ENCODE assay signal across 32 mouse cellular contexts in genomic region chr4:136605756-136606485, GRCm38 (mm10). TPM values are rescaled to one million over a fixed set of nuclear protein-coding genes. Genes with fewer than 3 reads are reported as not detected.
DNase-seq lines count a peak whose midpoint lies in the region; TF ChIP-seq lines count a peak whose summit lies in the region.
"Had no signal": no experiment of that assay in that cellular context is flagged by ENCODE, and none has a peak within 500 bp of the region (broad histone marks: within the 10 kb centered on the region; RNA-seq: fewer than 3 reads in every experiment).

No protein-coding gene starts in this region.

- H3K4me1 ChIP-seq in heart, embryonic 10.5 days = peaks cover 4% of the 10 kb centered on the region
- H3K4me1 ChIP-seq in testis, adult 2 months (ENCODE audit: control insufficient read depth, insufficient read depth, low read length) = peaks cover 9% of the 10 kb centered on the region

- no peaks in the 10 kb centered on the region for H3K27me3 ChIP-seq in heart, embryonic 10.5 days (ENCODE audit: insufficient read depth, poor library complexity, severe bottlenecking)
- H3K27me3 ChIP-seq in testis, adult 2 months (ENCODE audit: control insufficient read depth, insufficient read depth, low read length) = no peaks in the 10 kb centered on the region
- H3K27me3 ChIP-seq: CH12.LX; embryonic facial prominence, embryonic 13.5 days; embryonic facial prominence, embryonic 15.5 days; forebrain, embryonic 12.5 days had no signal

- no peak overlapping the region for H3K27ac ChIP-seq in heart, embryonic 10.5 days
- H3K27ac ChIP-seq in testis, adult 2 months (ENCODE audit: control insufficient read depth, insufficient read depth, low read depth, low read length) = no peak overlapping the region
- H3K27ac ChIP-seq: embryonic facial prominence, embryonic 13.5 days; embryonic facial prominence, embryonic 15.5 days; forebrain, embryonic 10.5 days; forebrain, embryonic 12.5 days had no signal

- H3K9me3 ChIP-seq in heart, embryonic 10.5 days = no peaks in the 10 kb centered on the region
- H3K9me3 ChIP-seq: embryonic facial prominence, embryonic 13.5 days; embryonic facial prominence, embryonic 15.5 days; forebrain, embryonic 10.5 days; forebrain, embryonic 12.5 days had no signal

- no peak for TF ChIP-seq CTCF in testis, adult 2 months (IDR thresholded peaks at IDR 0.05; ENCODE audit: control insufficient read depth, insufficient read depth, insufficient replicate concordance, low read depth, low read length)

- 86% methylated on average over 19 of the region's 19 CpGs for WGBS in heart, embryonic 10.5 days

- TF ChIP-seq POLR2A in testis, adult 2 months (IDR thresholded peaks at IDR 0.05; ENCODE audit: control insufficient read depth, low read depth, low read length) = no peak

- no peak overlapping the region for H3K4me3 ChIP-seq in heart, embryonic 10.5 days
- H3K4me3 ChIP-seq in testis, adult 2 months (ENCODE audit: control insufficient read depth, low read depth, low read length) = peak overlapping the region; percentile 61
- H3K4me3 ChIP-seq: embryonic facial prominence, embryonic 13.5 days; embryonic facial prominence, embryonic 15.5 days; erythroblast, embryonic 14.5 days; forebrain, embryonic 10.5 days; forebrain, embryonic 12.5 days had no signal

- peak; percentile 67 for DNase-seq in heart, embryonic 10.5 days (ENCODE audit: low spot score)
- no peak for DNase-seq in heart, adult 8-10 months (ENCODE audit: low spot score)
- DNase-seq in testis, postnatal 14 days (ENCODE audit: low spot score) = no peak
- DNase-seq in WW6 (ENCODE audit: low read depth, low spot score) = peak; percentile 34
- no peak for DNase-seq in kidney, postnatal 25 days
- no peak for DNase-seq in spleen, adult 12 weeks (ENCODE audit: low spot score)
- DNase-seq: adrenal gland, adult 8-10 months; adrenal gland, postnatal 14 days; adrenal gland, postnatal 36 days; B cell, adult 2 months; cerebellum, adult 18-20 months; cerebellum, adult 8-10 months; cerebellum, adult 9-11 months; cerebellum, postnatal 14 days; cerebellum, postnatal 36 days; embryo, embryonic 11 days had no signal

- no peaks in the 10 kb centered on the region for H3K36me3 ChIP-seq in heart, embryonic 10.5 days
- H3K36me3 ChIP-seq in testis, adult 2 months (ENCODE audit: control insufficient read depth, insufficient read depth, low read length) = no peaks in the 10 kb centered on the region
- H3K36me3 ChIP-seq: embryonic facial prominence, embryonic 13.5 days; embryonic facial prominence, embryonic 15.5 days; forebrain, embryonic 10.5 days; forebrain, embryonic 12.5 days had no signal

RNA-seq across cellular contexts. Expression of gene Kdm1a, which starts 3.4 kb away (rescaled TPM):
- polyA plus RNA-seq in heart, embryonic 10.5 days (2016; fragmentation: Nextera tagmentation; extraction: Ambion mirVana) = 31.5 and 50.1 TPM in 2 replicates
- total RNA-seq in heart, adult 8-10 months (2022) = 10 to 100 TPM; 24.3 to 27.0 (median 26.4) TPM
- polyA plus RNA-seq in testis, adult 2 months (2012; rRNA removed) = 43.3 and 46.7 TPM in 2 replicates

RNA-seq across cellular contexts. Expression of gene Tex46, which starts 4.3 kb away (rescaled TPM):
- not detected in 2 replicates for polyA plus RNA-seq in heart, embryonic 10.5 days (2016; fragmentation: Nextera tagmentation; extraction: Ambion mirVana)
- not detected for total RNA-seq in heart, adult 8-10 months (2022)
- polyA plus RNA-seq in testis, adult 2 months (2012; rRNA removed) = 55.4 and 68.3 TPM in 2 replicates
- total RNA-seq: adrenal gland, adult 18-20 months; adrenal gland, adult 8-10 months; adrenal gland, postnatal 14 days; adrenal gland, postnatal 36 days; CH12.LX; common myeloid progenitor, adult 5-6 weeks; ES-E14; MEL had no signal
- polyA plus RNA-seq: activated CD4-positive, CD25-positive, alpha-beta regulatory T cell, adult 4 months; CD4-positive, CD25-positive, alpha-beta regulatory T cell, adult 4 months; embryonic facial prominence, embryonic 11.5 days; embryonic facial prominence, embryonic 13.5 days; embryonic facial prominence, embryonic 15.5 days; erythroblast, embryonic 14.5 days; forebrain, embryonic 10.5 days; forebrain, embryonic 12.5 days; forebrain, embryonic 14.5 days; forebrain, embryonic 16.5 days had no signal

RNA-seq across cellular contexts. Expression of gene Lactbl1, which starts 16.5 kb away (rescaled TPM):
- not detected in 2 replicates for polyA plus RNA-seq in heart, embryonic 10.5 days (2016; fragmentation: Nextera tagmentation; extraction: Ambion mirVana)
- total RNA-seq in heart, adult 8-10 months (2022) = under 1 TPM in 1 of 4 experiments, not detected in 3; 0.09 TPM
- 0.20 and 0.47 TPM in 2 replicates for polyA plus RNA-seq in testis, adult 2 months (2012; rRNA removed)
- total RNA-seq: adrenal gland, adult 18-20 months; adrenal gland, adult 8-10 months; adrenal gland, postnatal 14 days; adrenal gland, postnatal 36 days; CH12.LX; common myeloid progenitor, adult 5-6 weeks; ES-E14; MEL had no signal
- polyA plus RNA-seq: activated CD4-positive, CD25-positive, alpha-beta regulatory T cell, adult 4 months; embryonic facial prominence, embryonic 11.5 days; embryonic facial prominence, embryonic 13.5 days; embryonic facial prominence, embryonic 15.5 days; forebrain, embryonic 10.5 days; forebrain, embryonic 14.5 days had no signal

Comparison
In these comparisons a context has a peak if more than half of its experiments do, and no peak if none do; other contexts are left out.
1. DNase-seq: peak in heart, embryonic 10.5 days (single experiment) and WW6 (single experiment); none in heart, adult 8-10 months (single experiment), testis, postnatal 14 days (single experiment), kidney, postnatal 25 days (0 of 2) and spleen, adult 12 weeks (single experiment).
2. RNA of gene Tex46, which starts 4.3 kb away (polyA plus RNA-seq): 55.4 to 68.3 TPM in testis, adult 2 months; not detected in heart, embryonic 10.5 days; every median in the first group is over 10 times any median in the second.